Mouse (Mus musculus): ENCODE results near the gene Pgap3. TPM values are rescaled to one million over a fixed set of nuclear protein-coding genes. Genes with fewer than 3 reads are reported as not detected.

Gene Pgap3
- polyA plus RNA-seq, 1 experiment from 2014 or later = 9.8 TPM

GRCm38 (mm10) chr11:98431743-98432502 lies 31.6 kb upstream of the Pgap3 start:
- H3K27me3 ChIP-seq (ENCODE audit: insufficient read depth, poor library complexity, severe bottlenecking) = no peaks in the 10 kb centered on the region
- no peak overlapping the region for H3K4me3 ChIP-seq
- H3K4me1 ChIP-seq (replicated peaks) = 0 out of 2 replicates have a peak, but pooled peaks cover 3% of the 10 kb centered on the region
- no peak for DNase-seq (ENCODE audit: low spot score)
- H3K36me3 ChIP-seq = peaks cover 91% of the 10 kb centered on the region
- H3K9me3 ChIP-seq = no peaks in the 10 kb centered on the region
- no peak overlapping the region for H3K27ac ChIP-seq
- 77% methylated on average over 9 of the region's 9 CpGs for WGBS

DNA sequence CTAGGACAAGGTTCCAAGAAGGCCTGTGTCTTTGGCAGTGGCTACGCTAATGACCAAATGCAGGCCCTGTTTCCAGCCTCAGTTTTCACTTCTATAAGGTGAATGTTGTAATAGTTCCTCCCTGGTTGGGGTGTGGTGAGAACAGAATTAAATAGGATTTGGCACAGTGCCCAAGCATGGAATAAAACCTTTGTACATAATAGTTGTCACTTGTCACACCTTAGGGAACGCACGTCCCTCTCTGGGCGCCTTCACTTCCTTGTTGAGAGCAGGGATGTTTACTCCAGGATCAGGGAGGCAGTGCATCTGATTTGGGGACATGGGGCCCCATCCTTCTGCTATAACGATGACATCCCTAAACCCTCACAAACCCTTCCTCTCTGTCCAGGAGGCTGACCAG lies 28.1 kb upstream of the Pgap3 start:
- 0 out of 2 replicates have a peak, but pooled peaks cover 3% of the 10 kb centered on the region for H3K4me1 ChIP-seq (replicated peaks)
- 94% methylated on average over 5 of the region's 5 CpGs for WGBS
- peaks cover 86% of the 10 kb centered on the region for H3K36me3 ChIP-seq
- no peak for DNase-seq (ENCODE audit: low spot score)
- H3K9me3 ChIP-seq = no peaks in the 10 kb centered on the region
- H3K27ac ChIP-seq = no peak overlapping the region
- H3K27me3 ChIP-seq (ENCODE audit: insufficient read depth, poor library complexity, severe bottlenecking) = no peaks in the 10 kb centered on the region
- H3K4me3 ChIP-seq = no peak overlapping the region

DNA sequence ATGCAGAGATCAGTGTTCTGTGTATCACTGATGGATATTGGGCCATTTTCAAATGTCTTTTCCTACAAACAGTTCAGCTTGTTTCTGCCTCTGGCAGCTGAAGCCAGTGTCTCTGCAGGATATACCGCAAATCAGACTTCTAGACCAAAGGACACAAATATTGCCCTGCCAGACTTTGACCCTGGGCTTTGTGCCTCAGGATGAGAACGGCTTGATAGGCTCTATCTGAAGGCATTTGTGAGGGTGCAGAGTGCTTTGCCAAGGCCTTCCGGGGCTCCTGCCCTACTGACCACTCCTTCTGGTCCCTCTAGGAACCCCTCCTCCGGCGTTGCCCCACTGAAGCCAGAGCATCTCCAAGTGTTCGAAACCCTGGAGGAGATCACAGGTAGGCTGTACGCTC lies 26.3 kb upstream of the Pgap3 start:
- Histone ChIP-seq H3K27ac (no peak overlapping the region), H3K36me3 (peaks cover 89% of the 10 kb centered on the region), H3K9me3 (no peaks in the 10 kb centered on the region), H3K4me3 (no peak overlapping the region), H3K27me3 (ENCODE audit: insufficient read depth, poor library complexity, severe bottlenecking) (no peaks in the 10 kb centered on the region), H3K4me1 (replicated peaks) (0 out of 2 replicates have a peak, but pooled peaks cover 3% of the 10 kb centered on the region)
- no peak for DNase-seq (ENCODE audit: low spot score)
- 92% methylated on average over 7 of the region's 7 CpGs for WGBS

- peaks cover 42% of the 10 kb centered on the region for H3K36me3 ChIP-seq
- peaks cover 15% of the 10 kb centered on the region for H3K4me1 ChIP-seq (replicated peaks)
- H3K9me3 ChIP-seq = no peaks in the 10 kb centered on the region
- no peak overlapping the region for H3K27ac ChIP-seq
- WGBS = 83% methylated on average over 10 of the region's 10 CpGs
- peaks cover 15% of the 10 kb centered on the region; the same call in 1 of the 2 replicates for H3K27me3 ChIP-seq (ENCODE audit: insufficient read depth, poor library complexity, severe bottlenecking)
- DNase-seq (ENCODE audit: low spot score) = no peak
- H3K4me3 ChIP-seq = no peak overlapping the region
Observed at GRCm38 (mm10) chr11:98418939-98419547, 18.8 kb upstream of the Pgap3 start.

DNA sequence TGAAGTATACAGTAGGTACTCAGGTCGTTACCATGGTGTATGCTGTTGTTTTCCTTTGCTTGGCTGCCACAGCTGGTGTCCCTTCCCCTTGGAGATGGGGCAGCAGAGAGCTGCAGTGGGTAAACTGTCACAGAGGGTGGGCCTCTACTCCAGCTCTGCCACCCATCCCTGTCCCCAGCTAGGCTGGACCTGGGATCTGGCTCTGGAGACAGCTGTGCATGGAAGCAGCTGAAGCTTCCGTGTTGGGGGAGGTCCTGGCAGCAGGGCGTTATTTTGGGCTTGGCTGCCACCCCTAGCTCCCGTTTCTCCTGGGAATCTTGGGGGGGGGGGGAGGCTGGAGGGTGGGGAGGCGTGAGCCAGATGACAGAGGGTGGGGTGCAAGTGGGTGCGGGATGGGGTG lies 18.0 kb upstream of the Pgap3 start:
- no peak for DNase-seq (ENCODE audit: low spot score)
- peaks cover 23% of the 10 kb centered on the region for H3K4me1 ChIP-seq (replicated peaks)
- 0 out of 2 replicates have a peak overlapping the region, but pooled peaks have one; percentile 25 for H3K27ac ChIP-seq
- H3K9me3 ChIP-seq = no peaks in the 10 kb centered on the region
- no peak overlapping the region for H3K4me3 ChIP-seq
- H3K36me3 ChIP-seq = peaks cover 36% of the 10 kb centered on the region
- H3K27me3 ChIP-seq (ENCODE audit: insufficient read depth, poor library complexity, severe bottlenecking) = peaks cover 17% of the 10 kb centered on the region
- 76% methylated on average over 6 of the region's 6 CpGs for WGBS

GRCm38 (mm10) chr11:98417074-98417473 lies 16.8 kb upstream of the Pgap3 start:
- Histone ChIP-seq H3K4me3 (no peak overlapping the region), H3K27ac (no peak overlapping the region), H3K36me3 (peaks cover 24% of the 10 kb centered on the region), H3K4me1 (replicated peaks) (peaks cover 35% of the 10 kb centered on the region), H3K9me3 (no peaks in the 10 kb centered on the region), H3K27me3 (ENCODE audit: insufficient read depth, poor library complexity, severe bottlenecking) (peaks cover 28% of the 10 kb centered on the region)
- no peak for DNase-seq (ENCODE audit: low spot score)
- 83% methylated on average over 1 of the region's 1 CpGs for WGBS

DNA sequence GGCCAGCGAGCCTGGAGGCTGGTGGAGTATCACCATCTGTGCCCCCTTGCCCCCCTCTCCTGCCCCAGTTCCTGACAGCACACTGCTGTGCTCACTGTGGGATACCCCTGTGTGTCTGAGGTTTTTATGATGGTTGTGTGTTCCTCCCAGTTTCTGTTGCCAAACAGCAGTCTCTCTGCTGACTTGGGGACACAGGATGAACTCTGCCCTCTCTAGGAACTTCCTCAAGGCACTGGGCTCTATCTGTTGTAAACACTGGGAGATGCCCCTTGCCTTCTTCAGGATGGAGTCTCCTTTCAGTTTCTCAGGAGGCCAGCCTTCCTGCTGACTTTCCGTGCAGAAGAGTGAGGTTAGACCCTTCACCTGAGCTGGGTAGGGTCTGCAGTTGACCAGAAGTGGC lies 13.9 kb upstream of the Pgap3 start:
- H3K9me3 ChIP-seq = no peaks in the 10 kb centered on the region
- no peak overlapping the region for H3K27ac ChIP-seq
- no peaks in the 10 kb centered on the region for H3K36me3 ChIP-seq
- no peak for DNase-seq (ENCODE audit: low spot score)
- peaks cover 56% of the 10 kb centered on the region for H3K27me3 ChIP-seq (ENCODE audit: insufficient read depth, poor library complexity, severe bottlenecking)
- H3K4me3 ChIP-seq = peak overlapping the region; percentile 76
- H3K4me1 ChIP-seq (replicated peaks) = peaks cover 53% of the 10 kb centered on the region
- WGBS = 22% methylated on average over 2 of the region's 2 CpGs

- no peaks in the 10 kb centered on the region for H3K9me3 ChIP-seq
- peak overlapping the region; percentile 76 for H3K4me3 ChIP-seq
- H3K4me1 ChIP-seq (replicated peaks) = peaks cover 57% of the 10 kb centered on the region
- H3K36me3 ChIP-seq = no peaks in the 10 kb centered on the region
- DNase-seq (ENCODE audit: low spot score) = no peak
- peak overlapping the region; percentile 93 for H3K27ac ChIP-seq
- 27% methylated on average over 7 of the region's 7 CpGs for WGBS
- peaks cover 56% of the 10 kb centered on the region for H3K27me3 ChIP-seq (ENCODE audit: insufficient read depth, poor library complexity, severe bottlenecking)
Observed at GRCm38 (mm10) chr11:98413731-98414130, 13.4 kb upstream of the Pgap3 start.

DNA sequence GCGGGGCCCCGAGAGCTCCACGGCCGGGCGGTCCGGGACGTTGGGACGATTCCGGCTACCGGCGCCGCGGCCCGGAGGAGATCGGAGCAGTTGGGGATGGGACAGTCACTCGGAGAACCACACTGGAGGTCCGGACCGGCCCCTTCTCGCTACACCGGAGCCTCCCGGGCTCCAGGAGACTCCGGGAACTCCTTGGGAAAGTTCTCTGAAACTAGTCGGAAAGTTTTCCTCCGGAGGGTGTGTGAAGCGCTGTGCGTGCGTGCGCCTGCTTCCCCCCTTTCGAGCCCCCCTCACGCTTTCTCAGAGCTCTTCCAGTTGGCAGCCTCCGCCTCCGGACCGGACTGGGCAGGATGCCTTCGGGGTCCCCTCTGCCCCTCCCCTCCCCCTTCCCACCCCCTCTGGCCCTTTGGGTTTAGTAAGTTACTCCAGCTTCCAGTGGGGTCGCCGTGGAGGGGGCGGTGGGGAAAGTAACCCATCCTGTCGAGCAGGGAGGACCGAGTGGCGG lies 12.6 kb upstream of the Pgap3 start:
- peak overlapping the region; percentile 76 for H3K4me3 ChIP-seq
- peaks cover 56% of the 10 kb centered on the region for H3K27me3 ChIP-seq (ENCODE audit: insufficient read depth, poor library complexity, severe bottlenecking)
- peak overlapping the region; percentile 93 for H3K27ac ChIP-seq
- DNase-seq (ENCODE audit: low spot score) = peak; percentile 68
- no peaks in the 10 kb centered on the region for H3K36me3 ChIP-seq
- WGBS = under 1% methylated on average over 40 of the region's 40 CpGs
- H3K4me1 ChIP-seq (replicated peaks) = peaks cover 61% of the 10 kb centered on the region
- H3K9me3 ChIP-seq = no peaks in the 10 kb centered on the region

- Histone ChIP-seq H3K4me1 (replicated peaks) (peaks cover 61% of the 10 kb centered on the region), H3K4me3 (peak within 1 kb of the TSS; percentile 76), H3K36me3 (no peaks in the 10 kb centered on the region), H3K9me3 (no peaks in the 10 kb centered on the region), H3K27ac (peak within 1 kb of the TSS; percentile 93), H3K27me3 (ENCODE audit: insufficient read depth, poor library complexity, severe bottlenecking) (peaks cover 56% of the 10 kb centered on the region)
- WGBS = under 1% methylated on average over 49 of the region's 49 CpGs
- peak; percentile 85 for DNase-seq (ENCODE audit: low spot score)
Observed at GRCm38 (mm10) chr11:98412273-98412796, 12.0 kb upstream of the Pgap3 start, which contains the start of gene Erbb2. TSS of gene Erbb2 (plus strand) at chr11:98412470.

GRCm38 (mm10) chr11:98409341-98409822 lies 9.1 kb upstream of the Pgap3 start:
- Histone ChIP-seq H3K9me3 (no peaks in the 10 kb centered on the region), H3K27me3 (ENCODE audit: insufficient read depth, poor library complexity, severe bottlenecking) (peaks cover 44% of the 10 kb centered on the region), H3K27ac (peak overlapping the region; percentile 66), H3K4me3 (peak overlapping the region; percentile 27), H3K4me1 (replicated peaks) (peaks cover 49% of the 10 kb centered on the region), H3K36me3 (no peaks in the 10 kb centered on the region)
- peak; percentile 65 for DNase-seq (ENCODE audit: low spot score)
- WGBS = under 1% methylated on average over 10 of the region's 10 CpGs

DNA sequence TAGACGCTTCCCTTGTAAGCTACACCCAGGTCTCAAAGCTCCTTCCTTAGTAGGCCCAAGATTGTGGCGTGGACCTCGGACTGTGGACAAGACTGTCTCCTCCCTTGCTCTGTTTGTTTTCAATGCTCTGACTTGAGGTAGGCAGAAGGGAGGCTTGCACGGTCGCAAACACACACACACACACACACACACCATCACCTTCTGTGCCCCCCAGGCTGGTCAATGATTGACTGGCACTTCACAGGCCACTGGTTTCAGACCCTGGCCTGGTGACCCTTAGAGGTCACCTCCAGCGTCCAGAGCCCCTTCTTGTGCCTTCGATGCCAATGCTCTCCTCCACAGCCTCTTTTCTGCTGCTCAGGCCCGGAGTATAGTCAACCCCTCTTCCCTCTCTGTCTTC lies 8.6 kb upstream of the Pgap3 start:
- peak overlapping the region; percentile 27 for H3K4me3 ChIP-seq
- peaks cover 39% of the 10 kb centered on the region for H3K27me3 ChIP-seq (ENCODE audit: insufficient read depth, poor library complexity, severe bottlenecking)
- no peaks in the 10 kb centered on the region for H3K36me3 ChIP-seq
- H3K9me3 ChIP-seq = no peaks in the 10 kb centered on the region
- peak overlapping the region; percentile 66 for H3K27ac ChIP-seq
- peaks cover 44% of the 10 kb centered on the region for H3K4me1 ChIP-seq (replicated peaks)
- WGBS = 37% methylated on average over 8 of the region's 8 CpGs
- no peak for DNase-seq (ENCODE audit: low spot score)

- 73% methylated on average over 6 of the region's 6 CpGs for WGBS
- no peaks in the 10 kb centered on the region for H3K36me3 ChIP-seq
- no peak for DNase-seq (ENCODE audit: low spot score)
- peaks cover 23% of the 10 kb centered on the region for H3K27me3 ChIP-seq (ENCODE audit: insufficient read depth, poor library complexity, severe bottlenecking)
- no peaks in the 10 kb centered on the region for H3K9me3 ChIP-seq
- H3K4me1 ChIP-seq (replicated peaks) = peaks cover 21% of the 10 kb centered on the region
- H3K27ac ChIP-seq = no peak overlapping the region
- H3K4me3 ChIP-seq = no peak overlapping the region
Observed at GRCm38 (mm10) chr11:98406621-98407020, 6.3 kb upstream of the Pgap3 start.
